Mouse (Mus musculus): ENCODE results near the gene G0s2. TPM values are rescaled to one million over a fixed set of nuclear protein-coding genes. Genes with fewer than 3 reads are reported as not detected.
A peak's percentile ranks its signal among the peaks of the same experiment; 100 is the strongest.

The G0s2 gene
- polyA plus RNA-seq, 1 experiment: 36.0 TPM

GRCm38 (mm10) chr1:193310519-193311085 lies 37.6 kb upstream of the G0s2 start:
- Histone ChIP-seq H3K27me3 (ENCODE audit: control insufficient read depth, insufficient read depth, low read length) (no peaks in the 10 kb centered on the region), H3K4me1 (ENCODE audit: control insufficient read depth, insufficient read depth, low read length) (peaks cover 26% of the 10 kb centered on the region), H3K4me3 (replicated peaks; ENCODE audit: insufficient read depth, low read depth, low read length) (no peak overlapping the region), H3K27ac (ENCODE audit: insufficient read depth, low read length) (no peak overlapping the region)
- TF ChIP-seq CTCF (IDR thresholded peaks at IDR 0.05; ENCODE audit: borderline replicate concordance, insufficient read depth, low read depth, low read length): no peak
- TF ChIP-seq POLR2A (IDR thresholded peaks at IDR 0.05; ENCODE audit: borderline replicate concordance, insufficient read depth, low read length): no peak
- WGBS: 88% methylated on average over 3 of the region's 3 CpGs
- DNase-seq: no peak

- H3K4me3 ChIP-seq (replicated peaks; ENCODE audit: insufficient read depth, low read depth, low read length): no peak overlapping the region
- 59% methylated on average over 1 of the region's 1 CpGs for WGBS
- no peak overlapping the region for H3K27ac ChIP-seq (ENCODE audit: insufficient read depth, low read length)
- no peaks in the 10 kb centered on the region for H3K27me3 ChIP-seq (ENCODE audit: control insufficient read depth, insufficient read depth, low read length)
- H3K4me1 ChIP-seq (ENCODE audit: control insufficient read depth, insufficient read depth, low read length): peaks cover 24% of the 10 kb centered on the region
- TF ChIP-seq POLR2A (IDR thresholded peaks at IDR 0.05; ENCODE audit: borderline replicate concordance, insufficient read depth, low read length): no peak
- TF ChIP-seq CTCF (IDR thresholded peaks at IDR 0.05; ENCODE audit: borderline replicate concordance, insufficient read depth, low read depth, low read length): no peak
- no peak for DNase-seq
Observed at GRCm38 (mm10) chr1:193309785-193310518, 36.9 kb upstream of the G0s2 start.

GRCm38 (mm10) chr1:193306832-193307231 lies 33.8 kb upstream of the G0s2 start:
- no peak for DNase-seq
- TF ChIP-seq CTCF (IDR thresholded peaks at IDR 0.05; ENCODE audit: borderline replicate concordance, insufficient read depth, low read depth, low read length) (no peak), POLR2A (IDR thresholded peaks at IDR 0.05; ENCODE audit: borderline replicate concordance, insufficient read depth, low read length) (no peak)
- WGBS: 86% methylated on average over 2 of the region's 2 CpGs

GRCm38 (mm10) chr1:193305386-193305785 lies 32.4 kb upstream of the G0s2 start:
- peak; percentile 41; the same call in 1 of the 2 replicates for TF ChIP-seq POLR2A (IDR thresholded peaks at IDR 0.05; ENCODE audit: borderline replicate concordance, insufficient read depth, low read length)
- no peak for TF ChIP-seq CTCF (IDR thresholded peaks at IDR 0.05; ENCODE audit: borderline replicate concordance, insufficient read depth, low read depth, low read length)
- H3K27me3 ChIP-seq (ENCODE audit: control insufficient read depth, insufficient read depth, low read length): no peaks in the 10 kb centered on the region
- no peak overlapping the region for H3K4me3 ChIP-seq (replicated peaks; ENCODE audit: insufficient read depth, low read depth, low read length)
- H3K4me1 ChIP-seq (ENCODE audit: control insufficient read depth, insufficient read depth, low read length): peaks cover 42% of the 10 kb centered on the region
- H3K27ac ChIP-seq (ENCODE audit: insufficient read depth, low read length): peak overlapping the region; percentile 89
- peak; percentile 77 to 89 for DNase-seq
- 7% methylated on average over 7 of the region's 7 CpGs for WGBS

More at GRCm38 (mm10) chr1:193306832-193307231, 33.8 kb upstream of the G0s2 start:
- H3K27me3 ChIP-seq (ENCODE audit: control insufficient read depth, insufficient read depth, low read length): no peaks in the 10 kb centered on the region
- peak overlapping the region; percentile 33; the same call in 1 of the 2 replicates for H3K27ac ChIP-seq (ENCODE audit: insufficient read depth, low read length)
- no peak overlapping the region for H3K4me3 ChIP-seq (replicated peaks; ENCODE audit: insufficient read depth, low read depth, low read length)
- peaks cover 34% of the 10 kb centered on the region for H3K4me1 ChIP-seq (ENCODE audit: control insufficient read depth, insufficient read depth, low read length)

GRCm38 (mm10) chr1:193303096-193303495 lies 30.1 kb upstream of the G0s2 start:
- H3K4me1 ChIP-seq (ENCODE audit: control insufficient read depth, insufficient read depth, low read length): peaks cover 51% of the 10 kb centered on the region
- 90% methylated on average over 2 of the region's 2 CpGs for WGBS
- DNase-seq: no peak
- peak overlapping the region; percentile 42; the same call in 1 of the 2 replicates for H3K27ac ChIP-seq (ENCODE audit: insufficient read depth, low read length)
- H3K4me3 ChIP-seq (replicated peaks; ENCODE audit: insufficient read depth, low read depth, low read length): no peak overlapping the region
- TF ChIP-seq CTCF (IDR thresholded peaks at IDR 0.05; ENCODE audit: borderline replicate concordance, insufficient read depth, low read depth, low read length) (no peak), POLR2A (IDR thresholded peaks at IDR 0.05; ENCODE audit: borderline replicate concordance, insufficient read depth, low read length) (no peak)
- no peaks in the 10 kb centered on the region for H3K27me3 ChIP-seq (ENCODE audit: control insufficient read depth, insufficient read depth, low read length)

GRCm38 (mm10) chr1:193302093-193302405 lies 29.0 kb upstream of the G0s2 start:
- Histone ChIP-seq H3K27ac (ENCODE audit: insufficient read depth, low read length) (no peak overlapping the region), H3K4me3 (replicated peaks; ENCODE audit: insufficient read depth, low read depth, low read length) (no peak overlapping the region), H3K4me1 (ENCODE audit: control insufficient read depth, insufficient read depth, low read length) (peaks cover 53% of the 10 kb centered on the region), H3K27me3 (ENCODE audit: control insufficient read depth, insufficient read depth, low read length) (no peaks in the 10 kb centered on the region)
- TF ChIP-seq POLR2A (IDR thresholded peaks at IDR 0.05; ENCODE audit: borderline replicate concordance, insufficient read depth, low read length) (no peak), CTCF (IDR thresholded peaks at IDR 0.05; ENCODE audit: borderline replicate concordance, insufficient read depth, low read depth, low read length) (no peak)
- 91% methylated on average over 8 of the region's 8 CpGs for WGBS
- DNase-seq: no peak

GRCm38 (mm10) chr1:193301216-193302092 lies 28.4 kb upstream of the G0s2 start:
- TF ChIP-seq POLR2A (IDR thresholded peaks at IDR 0.05; ENCODE audit: borderline replicate concordance, insufficient read depth, low read length): no peak
- no peak for TF ChIP-seq CTCF (IDR thresholded peaks at IDR 0.05; ENCODE audit: borderline replicate concordance, insufficient read depth, low read depth, low read length)
- Histone ChIP-seq H3K4me3 (replicated peaks; ENCODE audit: insufficient read depth, low read depth, low read length) (no peak overlapping the region), H3K4me1 (ENCODE audit: control insufficient read depth, insufficient read depth, low read length) (peaks cover 49% of the 10 kb centered on the region), H3K27me3 (ENCODE audit: control insufficient read depth, insufficient read depth, low read length) (no peaks in the 10 kb centered on the region), H3K27ac (ENCODE audit: insufficient read depth, low read length) (no peak overlapping the region)
- WGBS: 66% methylated on average over 6 of the region's 6 CpGs
- peak; percentile 65 to 79 for DNase-seq
